Comparison of ENCODE assay signal across 16 mouse cellular contexts in genomic region chr3:116304800-116305753, GRCm38 (mm10). TPM values are rescaled to one million over a fixed set of nuclear protein-coding genes. Genes with fewer than 3 reads are reported as not detected.
DNase-seq lines count a peak whose midpoint lies in the region; ATAC-seq and TF ChIP-seq lines count a peak whose summit lies in the region.
"Had no signal": no experiment of that assay in that cellular context is flagged by ENCODE, and none has a peak within 500 bp of the region (broad histone marks: within the 10 kb centered on the region; RNA-seq: fewer than 3 reads in every experiment).

No protein-coding gene starts in this region.

- 74% methylated on average over 18 of the region's 18 CpGs for WGBS in embryonic facial prominence, embryonic 14.5 days

- H3K27me3 ChIP-seq in CH12.LX (replicated peaks), result no peaks in the 10 kb centered on the region
- no peaks in the 10 kb centered on the region for H3K27me3 ChIP-seq in embryonic facial prominence, embryonic 14.5 days (replicated peaks; ENCODE audit: control insufficient read depth, insufficient read depth, low read length)
- H3K27me3 ChIP-seq: kidney, embryonic 15.5 days; Patski; stomach, embryonic 15.5 days had no signal

- TF ChIP-seq POLR2A in CH12.LX (IDR thresholded peaks at IDR 0.05; ENCODE audit: low read depth, low read length), result no peak

- TF ChIP-seq CTCF in CH12.LX (conservative IDR thresholded peaks at IDR 0.05 in 1 of 2, IDR thresholded peaks at IDR 0.05 in 1 of 2; ENCODE audit: low read depth in 2 of 2, low read length in 2 of 2), result peak in 1 of 2 experiments; percentile 38; a peak in 1 of 4 replicates

- no peak overlapping the region for H3K9ac ChIP-seq in CH12.LX (ENCODE audit: insufficient read depth, low read depth)
- no peak overlapping the region for H3K9ac ChIP-seq in embryonic facial prominence, embryonic 14.5 days (ENCODE audit: low read depth, low read length)
- H3K9ac ChIP-seq: kidney, embryonic 15.5 days; stomach, embryonic 15.5 days had no signal

- peak; percentile 10; the same call in 1 of the 2 replicates for TF ChIP-seq RAD21 in CH12.LX (IDR thresholded peaks at IDR 0.05; ENCODE audit: low read depth, low read length)

- dilution Hi-C loops in CH12.LX (cut with MboI; ENCODE audit: extremely low pct_ligation_motif_present, extremely low pct_unique_long_range_greater_than_20kb, low sequenced_read_pairs), result no loop called here

- peaks cover 0 to 11% of the 10 kb centered on the region in 2 experiments; a peak in 2 of 4 replicates for H3K4me1 ChIP-seq in CH12.LX (ENCODE audit: control insufficient read depth in 1 of 2, insufficient read depth in 2 of 2)
- no peaks in the 10 kb centered on the region for H3K4me1 ChIP-seq in embryonic facial prominence, embryonic 14.5 days (ENCODE audit: control insufficient read depth, insufficient read depth, low read length)
- H3K4me1 ChIP-seq: kidney, embryonic 15.5 days; stomach, embryonic 15.5 days had no signal

- intact Hi-C loops in left cerebral cortex, postnatal 14 days (cut with DNase I), result no loop called here

- H3K9me3 ChIP-seq in CH12.LX (replicated peaks; ENCODE audit: low read length), result no peaks in the 10 kb centered on the region
- H3K9me3 ChIP-seq in embryonic facial prominence, embryonic 14.5 days (ENCODE audit: control insufficient read depth, low read length), result no peaks in the 10 kb centered on the region
- H3K9me3 ChIP-seq: kidney, embryonic 15.5 days; stomach, embryonic 15.5 days had no signal

- peaks cover 8 to 70% of the 10 kb centered on the region in 2 experiments for H3K36me3 ChIP-seq in CH12.LX (replicated peaks in 1 of 2; ENCODE audit: control insufficient read depth in 1 of 2, insufficient read depth in 1 of 2, low read length in 1 of 2)
- peaks cover 4% of the 10 kb centered on the region; the same call in 1 of the 2 replicates for H3K36me3 ChIP-seq in embryonic facial prominence, embryonic 14.5 days (ENCODE audit: control insufficient read depth, insufficient read depth, low read length)
- H3K36me3 ChIP-seq: stomach, embryonic 15.5 days had no signal

- no peak for TF ChIP-seq EP300 in CH12.LX (IDR thresholded peaks at IDR 0.05; ENCODE audit: low read length)

- DNase-seq in embryo, embryonic 11 days, result peak; percentile 32
- no peak for DNase-seq in embryo, embryonic 10 days (ENCODE audit: low spot score)
- DNase-seq in left cerebral cortex, postnatal 14 days (ENCODE audit: low spot score in 2 of 2), result peak; percentile 31 to 60
- no peak for DNase-seq in left cerebral cortex, adult 18-20 months (ENCODE audit: low spot score in 2 of 2)
- no peak for DNase-seq in CH12.LX (ENCODE audit: extremely low read depth)
- DNase-seq in embryonic facial prominence, embryonic 14.5 days (ENCODE audit: low spot score), result peak; percentile 19
- no peak for DNase-seq in yolk sac, embryonic 10.5 days (ENCODE audit: low spot score)
- no peak for DNase-seq in cerebellum, adult 18-20 months
- DNase-seq: adrenal gland, postnatal 25 days; cerebellum, adult 9-10 months; liver; right cerebral cortex, postnatal 4 days had no signal

- H3K79me2 ChIP-seq in CH12.LX (replicated peaks; ENCODE audit: control insufficient read depth, extremely low read depth, insufficient read depth, poor library complexity, severe bottlenecking), result no peaks in the 10 kb centered on the region

- no peak overlapping the region for H3K27ac ChIP-seq in CH12.LX (ENCODE audit: insufficient read depth, low read depth)
- H3K27ac ChIP-seq in embryonic facial prominence, embryonic 14.5 days (replicated peaks; ENCODE audit: low read depth, low read length), result no peak overlapping the region
- H3K27ac ChIP-seq: kidney, embryonic 15.5 days; stomach, embryonic 15.5 days had no signal

- no peak; the same call in 1 of the 2 replicates for ATAC-seq in embryonic facial prominence, embryonic 14.5 days (ENCODE audit: low read depth)
- ATAC-seq: Patski had no signal

- H3K4me3 ChIP-seq in CH12.LX (replicated peaks in 1 of 3; ENCODE audit: low read depth in 2 of 3, low read length in 2 of 3, poor library complexity in 1 of 3), result no peak overlapping the region
- H3K4me3 ChIP-seq in embryonic facial prominence, embryonic 14.5 days (ENCODE audit: low read depth, low read length), result no peak overlapping the region
- H3K4me3 ChIP-seq: kidney, embryonic 15.5 days; stomach, embryonic 15.5 days had no signal

- no peak overlapping the region for H3K4me2 ChIP-seq in CH12.LX (ENCODE audit: insufficient read depth, low read depth, poor library complexity, severe bottlenecking)
- H3K4me2 ChIP-seq in embryonic facial prominence, embryonic 14.5 days (ENCODE audit: low read depth, low read length), result no peak overlapping the region
- H3K4me2 ChIP-seq: kidney, embryonic 15.5 days; stomach, embryonic 15.5 days had no signal

- in situ Hi-C loops in CH12.LX (cut with MboI; ENCODE audit: low pct_ligation_motif_present, low pct_unique_long_range_greater_than_20kb, low sequenced_read_pairs), result loop anchor here (25.0 kb wide), 1 partner anchor 268 kb away; no protein-coding TSS in a partner anchor

TF ChIP-seq in CH12.LX, 34 proteins besides CTCF, POLR2A, EP300 and RAD21:
- TF ChIP-seq SMC3 (IDR thresholded peaks at IDR 0.05; ENCODE audit: low read depth, low read length), result peak; percentile 26; the same call in 1 of the 2 replicates
- no peak for TF ChIP-seq RCOR1 (conservative IDR thresholded peaks at IDR 0.05; ENCODE audit: low read depth, low read length)
- TF ChIP-seq BHLHE40 (IDR thresholded peaks at IDR 0.05; ENCODE audit: low read depth, low read length), result no peak
TF ChIP-seq in CH12.LX: peak in this region for 1.

RNA-seq across cellular contexts. Expression of gene Gpr88, which starts 51.8 kb away (rescaled TPM):
- total RNA-seq in left cerebral cortex, postnatal 14 days (2021), result 10 to 100 TPM; 84.5 to 96.3 TPM
- 100 to 1,000 TPM in 1 of 2 experiments, 10 to 100 TPM in 1; 81.1 to 117 TPM for total RNA-seq in left cerebral cortex, adult 18-20 months (2021)
- total RNA-seq in CH12.LX (2012; rRNA removed) (not detected in 2 replicates), CH12.LX (2014; rRNA removed) (not detected in 2 replicates)
- polyA plus RNA-seq in CH12.LX (2012; ENCODE audit: insufficient read length, low read depth), result not detected in 2 replicates
- polyA plus RNA-seq in embryonic facial prominence, embryonic 14.5 days (2014; fragmentation: Nextera tagmentation; extraction: Ambion mirVana), result 0.93 and 2.5 TPM in 2 replicates
- total RNA-seq: neutrophil, adult 5-6 weeks had no signal

Comparison
In these comparisons a context has a peak if more than half of its experiments do, and no peak if none do; other contexts are left out.
1. DNase-seq: peak in embryo, embryonic 11 days (single experiment), left cerebral cortex, postnatal 14 days (2 of 2) and embryonic facial prominence, embryonic 14.5 days (single experiment); none in embryo, embryonic 10 days (single experiment), left cerebral cortex, adult 18-20 months (0 of 2), CH12.LX (single experiment), yolk sac, embryonic 10.5 days (single experiment) and cerebellum, adult 18-20 months (0 of 2).
2. RNA of gene Gpr88, which starts 51.8 kb away (total RNA-seq): 81.1 to 117 TPM in left cerebral cortex, adult 18-20 months and 84.5 to 96.3 TPM in left cerebral cortex, postnatal 14 days; not detected in CH12.LX; every median in the first group is over 10 times any median in the second.